Mouse (Mus musculus): ENCODE measurements at regions not wholly inside any gene's neighbourhood (a gene's known extent, or its start where the extent isn't known, plus 50 kb on each side); places are given as distances from the start of the nearest gene placed in this dataset.

DNA sequence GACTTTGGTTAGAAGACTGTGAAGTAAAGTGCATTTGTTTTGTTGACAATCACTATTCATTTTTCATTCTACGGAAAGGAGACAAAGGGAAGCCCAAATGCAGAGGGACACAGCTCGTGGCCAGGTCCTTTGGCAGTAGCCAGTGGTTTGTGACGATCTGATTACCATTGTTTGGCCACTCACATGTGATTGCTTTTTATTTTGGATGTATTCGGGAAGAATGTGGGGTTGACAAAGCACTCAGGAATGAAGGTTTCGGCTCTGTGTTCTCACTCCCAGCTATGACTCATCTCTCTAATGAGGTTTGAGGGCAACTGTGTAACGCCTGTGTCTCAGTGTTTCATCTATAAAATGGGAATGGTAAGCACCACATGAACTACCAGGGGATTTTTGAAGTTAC is 234.5 kb upstream of the Gm15217 start:
- Histone ChIP-seq H3K4me1 (ENCODE audit: control insufficient read depth, low read depth, low read length) (no peaks in the 10 kb centered on the region), H3K27ac (ENCODE audit: low read length) (no peak overlapping the region), H3K4me3 (ENCODE audit: low read depth, low read length) (no peak overlapping the region), H3K9me3 (replicated peaks; ENCODE audit: control insufficient read depth, low read length) (no peaks in the 10 kb centered on the region), H3K36me3 (ENCODE audit: control insufficient read depth, insufficient read depth) (no peaks in the 10 kb centered on the region), H3K4me2 (ENCODE audit: low read depth, low read length) (no peak overlapping the region), H3K9ac (ENCODE audit: low read depth, low read length) (no peak overlapping the region), H3K27me3 (ENCODE audit: control insufficient read depth, insufficient read depth, low read depth, low read length) (no peaks in the 10 kb centered on the region)
- ATAC-seq (ENCODE audit: low read depth): no peak
- 34% methylated on average over 6 of the region's 6 CpGs for WGBS (ENCODE audit: insufficient replicate concordance)

DNA sequence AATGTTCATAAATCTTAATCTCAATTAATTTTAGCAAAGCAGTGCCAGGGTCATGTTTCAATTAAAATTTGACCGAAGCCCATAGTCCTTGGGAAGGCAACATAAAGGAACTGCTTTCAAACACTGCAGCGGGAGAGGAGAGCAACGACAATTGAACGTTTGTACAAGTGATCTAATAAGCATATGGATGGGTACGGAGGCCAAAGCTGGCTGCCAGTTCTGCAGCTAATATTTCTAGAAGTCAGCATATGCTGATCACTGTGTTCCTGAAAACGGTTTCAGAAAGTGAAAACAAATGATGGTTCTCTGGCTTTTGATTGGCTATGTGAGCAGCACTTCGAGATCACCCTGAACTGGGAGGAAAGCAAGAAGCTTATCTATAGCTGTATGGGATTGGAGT is 233.6 kb upstream of the Gm15217 start:
- H3K4me1 ChIP-seq (ENCODE audit: control insufficient read depth, low read depth, low read length): no peaks in the 10 kb centered on the region
- H3K27me3 ChIP-seq (ENCODE audit: control insufficient read depth, insufficient read depth, low read depth, low read length): no peaks in the 10 kb centered on the region
- no peak overlapping the region for H3K4me3 ChIP-seq (ENCODE audit: low read depth, low read length)
- 60% methylated on average over 7 of the region's 7 CpGs for WGBS (ENCODE audit: insufficient replicate concordance)
- no peak overlapping the region for H3K9ac ChIP-seq (ENCODE audit: low read depth, low read length)
- H3K36me3 ChIP-seq (ENCODE audit: control insufficient read depth, insufficient read depth): no peaks in the 10 kb centered on the region
- no peak overlapping the region for H3K27ac ChIP-seq (ENCODE audit: low read length)
- H3K4me2 ChIP-seq (ENCODE audit: low read depth, low read length): no peak overlapping the region
- H3K9me3 ChIP-seq (replicated peaks; ENCODE audit: control insufficient read depth, low read length): no peaks in the 10 kb centered on the region
- ATAC-seq (ENCODE audit: low read depth): no peak

DNA sequence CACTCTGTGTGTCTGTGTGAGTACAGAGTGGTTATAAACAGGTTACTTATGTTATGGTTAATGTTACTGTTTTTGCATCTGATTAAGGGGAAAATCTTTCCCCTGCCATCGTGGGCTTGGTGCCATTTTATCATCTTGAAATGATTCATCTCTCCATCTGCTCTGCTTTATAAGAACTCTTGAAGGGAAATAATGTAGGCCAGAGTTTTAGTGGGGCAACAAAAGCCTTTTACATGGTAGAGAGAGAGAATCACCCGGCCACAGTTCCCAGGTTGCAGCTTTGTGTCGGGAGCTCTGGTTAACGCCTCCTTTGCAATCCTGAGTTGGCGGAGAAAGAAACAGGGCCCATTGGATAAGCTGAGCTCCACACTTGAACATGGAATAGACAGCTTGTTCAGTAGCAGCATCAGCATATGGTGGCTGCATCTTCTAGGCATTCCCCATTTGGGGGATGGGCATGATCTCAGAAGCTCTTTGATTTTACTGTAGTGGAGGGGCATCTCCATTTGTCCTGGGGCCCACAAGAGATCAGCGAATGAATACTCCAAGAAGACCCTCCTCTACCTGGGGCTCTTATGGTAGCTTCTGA is 230.0 kb upstream of the Gm15217 start:
- 69% methylated on average over 6 of the region's 6 CpGs for WGBS (ENCODE audit: insufficient replicate concordance)

DNA sequence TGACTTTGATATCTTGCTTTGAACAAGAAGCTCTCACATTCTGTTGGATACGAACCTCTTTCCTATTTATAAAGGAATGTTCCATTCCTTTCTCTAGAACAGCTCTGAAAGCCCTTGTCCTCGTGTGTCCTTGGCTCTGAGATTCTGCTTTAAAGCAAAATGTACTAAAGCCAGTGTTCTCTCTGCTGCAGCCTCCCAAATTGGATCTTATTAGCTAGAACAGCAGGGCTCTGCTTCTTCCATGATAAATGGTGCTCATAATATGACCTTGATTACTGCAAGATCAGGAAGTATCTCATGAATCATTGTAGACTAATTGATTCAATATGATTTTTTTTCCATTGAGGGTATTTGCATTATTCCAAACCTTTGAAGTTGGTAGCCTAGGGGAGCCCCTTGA is 220.5 kb upstream of the Gm15217 start:
- Histone ChIP-seq H3K9me3 (replicated peaks; ENCODE audit: control insufficient read depth, low read length) (no peaks in the 10 kb centered on the region), H3K4me2 (ENCODE audit: low read depth, low read length) (no peak overlapping the region), H3K4me1 (ENCODE audit: control insufficient read depth, low read depth, low read length) (no peaks in the 10 kb centered on the region), H3K36me3 (ENCODE audit: control insufficient read depth, insufficient read depth) (no peaks in the 10 kb centered on the region), H3K4me3 (ENCODE audit: low read depth, low read length) (no peak overlapping the region), H3K27me3 (ENCODE audit: control insufficient read depth, insufficient read depth, low read depth, low read length) (no peaks in the 10 kb centered on the region), H3K27ac (ENCODE audit: low read length) (no peak overlapping the region), H3K9ac (ENCODE audit: low read depth, low read length) (no peak overlapping the region)
- WGBS (ENCODE audit: insufficient replicate concordance): 35% methylated on average over 2 of the region's 2 CpGs
- ATAC-seq (ENCODE audit: low read depth): no peak

More for the DNA sequence above, 230.0 kb upstream of the Gm15217 start:
- H3K27ac ChIP-seq (ENCODE audit: low read length): no peak overlapping the region
- no peak for ATAC-seq (ENCODE audit: low read depth)
- H3K4me1 ChIP-seq (ENCODE audit: control insufficient read depth, low read depth, low read length): no peaks in the 10 kb centered on the region
- no peak overlapping the region for H3K4me3 ChIP-seq (ENCODE audit: low read depth, low read length)
- H3K36me3 ChIP-seq (ENCODE audit: control insufficient read depth, insufficient read depth): no peaks in the 10 kb centered on the region
- H3K9me3 ChIP-seq (replicated peaks; ENCODE audit: control insufficient read depth, low read length): no peaks in the 10 kb centered on the region
- H3K27me3 ChIP-seq (ENCODE audit: control insufficient read depth, insufficient read depth, low read depth, low read length): no peaks in the 10 kb centered on the region
- H3K9ac ChIP-seq (ENCODE audit: low read depth, low read length): no peak overlapping the region
- H3K4me2 ChIP-seq (ENCODE audit: low read depth, low read length): no peak overlapping the region

DNA sequence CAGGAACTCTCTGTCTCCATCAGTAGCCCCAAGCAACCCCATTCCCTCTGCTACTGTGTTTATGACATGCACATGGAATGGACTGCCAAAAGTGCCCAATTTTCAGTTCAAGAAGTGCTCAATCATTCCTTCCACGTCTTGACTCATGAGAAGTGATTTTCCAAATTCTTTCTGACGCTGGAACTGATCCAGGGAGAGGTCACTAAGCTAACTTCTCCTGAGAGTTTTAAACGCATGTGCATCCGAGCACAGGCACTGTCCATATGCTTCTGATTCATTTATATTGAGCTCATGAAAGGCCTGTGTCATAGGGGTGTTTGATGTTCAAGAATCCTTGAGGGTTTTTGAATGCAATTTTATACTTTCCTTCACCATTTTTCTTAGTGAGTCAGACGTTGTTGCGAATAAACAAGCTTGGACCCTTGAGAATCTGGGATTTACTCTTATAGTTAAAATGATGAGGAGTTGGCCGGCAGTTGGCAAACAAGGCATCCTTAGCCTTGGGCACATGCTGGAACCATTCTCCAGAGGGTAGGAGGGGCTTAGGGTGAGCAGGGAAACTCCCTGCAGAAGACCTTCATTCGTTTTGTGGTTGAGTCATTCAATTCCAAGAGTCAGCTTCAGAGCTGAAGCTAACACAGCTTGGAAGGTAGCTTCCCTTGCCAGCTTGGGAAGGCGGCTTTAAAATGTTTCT is 206.9 kb upstream of the Gm15217 start:
- no peaks in the 10 kb centered on the region for H3K4me1 ChIP-seq (ENCODE audit: control insufficient read depth, low read depth, low read length)
- WGBS (ENCODE audit: insufficient replicate concordance): 60% methylated on average over 9 of the region's 9 CpGs
- no peak for ATAC-seq (ENCODE audit: low read depth)
- H3K4me3 ChIP-seq (ENCODE audit: low read depth, low read length): no peak overlapping the region
- H3K36me3 ChIP-seq (ENCODE audit: control insufficient read depth, insufficient read depth): no peaks in the 10 kb centered on the region
- no peak overlapping the region for H3K27ac ChIP-seq (ENCODE audit: low read length)
- H3K9ac ChIP-seq (ENCODE audit: low read depth, low read length): no peak overlapping the region
- no peaks in the 10 kb centered on the region for H3K9me3 ChIP-seq (replicated peaks; ENCODE audit: control insufficient read depth, low read length)
- no peaks in the 10 kb centered on the region for H3K27me3 ChIP-seq (ENCODE audit: control insufficient read depth, insufficient read depth, low read depth, low read length)
- no peak overlapping the region for H3K4me2 ChIP-seq (ENCODE audit: low read depth, low read length)

DNA sequence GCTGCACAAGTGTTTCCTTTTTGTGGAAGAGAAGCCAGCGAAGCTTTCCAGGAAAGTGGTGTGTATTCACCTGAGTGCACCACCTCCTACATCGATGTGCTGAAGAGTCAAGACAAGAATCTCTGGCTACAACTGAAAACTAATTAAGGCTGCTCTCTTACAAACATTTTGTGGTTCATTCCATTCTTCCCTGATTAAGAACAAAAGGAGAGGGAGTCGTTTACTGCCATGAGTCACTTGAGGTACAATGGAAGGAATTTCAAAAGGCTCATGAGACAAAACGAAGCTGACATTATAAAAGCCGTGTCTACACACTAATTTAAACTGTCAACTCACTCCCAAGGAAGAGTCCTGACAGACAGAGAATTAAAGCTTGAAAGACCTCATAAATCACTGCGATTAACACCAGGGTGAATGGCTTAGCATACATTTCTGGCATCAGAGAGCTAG is 206.3 kb upstream of the Gm15217 start:
- Histone ChIP-seq H3K9ac (ENCODE audit: low read depth, low read length) (no peak overlapping the region), H3K4me1 (ENCODE audit: control insufficient read depth, low read depth, low read length) (no peaks in the 10 kb centered on the region), H3K4me2 (ENCODE audit: low read depth, low read length) (no peak overlapping the region), H3K4me3 (ENCODE audit: low read depth, low read length) (no peak overlapping the region), H3K9me3 (replicated peaks; ENCODE audit: control insufficient read depth, low read length) (no peaks in the 10 kb centered on the region), H3K27ac (ENCODE audit: low read length) (no peak overlapping the region), H3K36me3 (ENCODE audit: control insufficient read depth, insufficient read depth) (no peaks in the 10 kb centered on the region), H3K27me3 (ENCODE audit: control insufficient read depth, insufficient read depth, low read depth, low read length) (no peaks in the 10 kb centered on the region)
- WGBS (ENCODE audit: insufficient replicate concordance): 28% methylated on average over 6 of the region's 6 CpGs
- no peak for ATAC-seq (ENCODE audit: low read depth)

DNA sequence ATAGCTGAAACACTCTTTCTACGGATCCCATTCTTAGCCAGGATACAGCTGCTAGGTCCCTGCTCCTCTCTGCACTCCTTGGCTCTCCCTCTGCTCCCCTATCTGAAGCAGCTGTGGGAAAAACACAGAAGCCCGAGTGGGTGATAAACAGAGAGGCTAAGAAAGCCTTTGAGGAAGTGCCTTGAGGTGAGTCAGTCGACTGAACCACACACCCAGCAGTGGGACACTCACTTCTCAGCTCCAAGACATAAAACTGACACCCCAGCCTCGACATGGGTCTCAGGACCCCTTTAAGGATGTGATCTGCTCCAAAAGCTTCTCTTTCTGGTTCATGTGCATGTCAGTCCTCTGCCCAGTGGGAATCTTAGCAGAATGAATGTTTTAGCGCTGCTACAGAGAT is 204.8 kb upstream of the Gm15217 start:
- no peak overlapping the region for H3K4me3 ChIP-seq (ENCODE audit: low read depth, low read length)
- 32% methylated on average over 5 of the region's 5 CpGs for WGBS (ENCODE audit: insufficient replicate concordance)
- H3K36me3 ChIP-seq (ENCODE audit: control insufficient read depth, insufficient read depth): no peaks in the 10 kb centered on the region
- H3K9me3 ChIP-seq (replicated peaks; ENCODE audit: control insufficient read depth, low read length): no peaks in the 10 kb centered on the region
- no peak overlapping the region for H3K27ac ChIP-seq (ENCODE audit: low read length)
- H3K9ac ChIP-seq (ENCODE audit: low read depth, low read length): no peak overlapping the region
- no peaks in the 10 kb centered on the region for H3K27me3 ChIP-seq (ENCODE audit: control insufficient read depth, insufficient read depth, low read depth, low read length)
- no peak for ATAC-seq (ENCODE audit: low read depth)
- no peaks in the 10 kb centered on the region for H3K4me1 ChIP-seq (ENCODE audit: control insufficient read depth, low read depth, low read length)
- H3K4me2 ChIP-seq (ENCODE audit: low read depth, low read length): no peak overlapping the region

DNA sequence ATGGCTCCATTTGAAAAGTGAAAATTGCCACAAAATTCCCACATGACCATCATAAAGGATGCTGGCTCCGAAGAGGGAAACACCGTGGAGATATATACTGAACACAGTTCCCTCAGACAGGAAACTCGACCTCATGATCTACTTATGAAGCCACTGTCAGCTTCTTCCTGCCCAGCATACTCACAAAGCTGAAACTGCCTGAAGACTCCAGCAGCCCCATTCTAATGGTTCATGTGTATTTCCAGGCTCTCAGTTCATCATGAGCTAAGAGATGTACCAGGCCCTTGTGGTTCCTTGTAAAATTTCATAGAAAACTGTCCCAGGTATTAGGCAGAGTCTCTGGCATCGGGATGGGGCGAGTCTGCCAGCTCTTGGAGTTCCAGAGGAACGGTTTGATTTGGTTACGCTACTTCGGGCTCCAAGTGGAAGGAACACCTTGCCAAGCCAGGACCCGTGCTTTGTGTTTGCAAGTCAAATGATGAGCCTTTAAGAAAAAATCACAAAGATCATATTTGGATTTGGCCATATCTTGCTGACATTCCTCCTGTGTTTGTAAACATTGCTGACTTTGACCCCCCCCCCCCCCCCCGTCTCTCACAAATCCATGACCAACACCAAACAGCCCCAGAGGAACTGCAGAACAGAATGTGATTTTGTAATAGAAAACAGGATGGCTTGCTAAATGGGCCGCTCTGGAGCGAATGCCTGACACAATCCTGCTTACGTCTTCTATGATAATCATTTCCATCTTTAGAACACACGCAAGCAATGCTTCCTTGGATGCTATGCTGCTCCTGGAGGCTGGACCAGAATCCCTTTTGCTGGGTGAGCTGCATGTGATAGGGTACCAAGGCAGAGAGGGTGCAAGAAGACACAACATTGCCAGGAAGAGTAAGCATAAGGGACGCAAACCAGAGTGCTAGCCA is 203.7 kb upstream of the Gm15217 start:
- Histone ChIP-seq H3K9ac (ENCODE audit: low read depth, low read length) (no peak overlapping the region), H3K27me3 (ENCODE audit: control insufficient read depth, insufficient read depth, low read depth, low read length) (no peaks in the 10 kb centered on the region), H3K4me1 (ENCODE audit: control insufficient read depth, low read depth, low read length) (no peaks in the 10 kb centered on the region), H3K36me3 (ENCODE audit: control insufficient read depth, insufficient read depth) (no peaks in the 10 kb centered on the region), H3K4me2 (ENCODE audit: low read depth, low read length) (no peak overlapping the region), H3K9me3 (replicated peaks; ENCODE audit: control insufficient read depth, low read length) (no peaks in the 10 kb centered on the region), H3K4me3 (ENCODE audit: low read depth, low read length) (no peak overlapping the region), H3K27ac (ENCODE audit: low read length) (no peak overlapping the region)
- WGBS (ENCODE audit: insufficient replicate concordance): 57% methylated on average over 15 of the region's 15 CpGs
- no peak for ATAC-seq (ENCODE audit: low read depth)

DNA sequence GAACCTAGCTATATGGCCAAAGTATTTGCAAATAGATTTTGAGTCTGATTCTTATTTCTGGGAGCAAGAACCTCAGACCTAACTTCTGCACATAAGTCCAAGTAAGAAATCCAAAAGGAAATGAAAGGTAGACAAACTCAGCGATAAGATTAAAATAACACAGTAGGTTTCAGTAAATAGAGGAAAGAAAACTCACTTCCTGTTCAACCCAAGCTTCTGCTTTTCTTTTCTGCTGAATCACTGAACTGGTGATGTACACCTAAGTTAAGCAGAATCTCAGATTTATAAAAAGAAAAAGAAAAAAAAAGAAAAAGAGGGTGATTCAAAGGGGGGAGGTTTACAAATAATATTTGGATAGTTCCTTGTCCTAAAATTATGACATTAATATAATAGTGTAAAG is 200.2 kb upstream of the Gm15217 start:
- H3K27me3 ChIP-seq (ENCODE audit: control insufficient read depth, insufficient read depth, low read depth, low read length): no peaks in the 10 kb centered on the region
- no peak overlapping the region for H3K4me3 ChIP-seq (ENCODE audit: low read depth, low read length)
- no peak overlapping the region for H3K9ac ChIP-seq (ENCODE audit: low read depth, low read length)
- no peak overlapping the region for H3K4me2 ChIP-seq (ENCODE audit: low read depth, low read length)
- no peaks in the 10 kb centered on the region for H3K9me3 ChIP-seq (replicated peaks; ENCODE audit: control insufficient read depth, low read length)
- no peak for ATAC-seq (ENCODE audit: low read depth)
- 10% methylated on average over 1 of the region's 1 CpGs for WGBS (ENCODE audit: insufficient replicate concordance)
- no peaks in the 10 kb centered on the region for H3K36me3 ChIP-seq (ENCODE audit: control insufficient read depth, insufficient read depth)
- no peaks in the 10 kb centered on the region for H3K4me1 ChIP-seq (ENCODE audit: control insufficient read depth, low read depth, low read length)
- no peak overlapping the region for H3K27ac ChIP-seq (ENCODE audit: low read length)

Data from liver, embryonic 16.5 days (tissue).